Mouse (Mus musculus) bone marrow macrophage, adult 2 months (primary cell): ENCODE results near the gene Gfod1.

Experiments
- CTCF ChIP-seq: IDR thresholded peaks from 2 replicates; pipeline ENCODE4 v1.5.1; 2012; ENCODE audit warnings: low read depth, mild to moderate bottlenecking, low read length, moderate library complexity
- POLR2A ChIP-seq: IDR thresholded peaks from 2 replicates; pipeline ENCODE4 v1.6.1; 2012; ENCODE audit warnings: mild to moderate bottlenecking, low read depth, low read length, borderline replicate concordance

DNA sequence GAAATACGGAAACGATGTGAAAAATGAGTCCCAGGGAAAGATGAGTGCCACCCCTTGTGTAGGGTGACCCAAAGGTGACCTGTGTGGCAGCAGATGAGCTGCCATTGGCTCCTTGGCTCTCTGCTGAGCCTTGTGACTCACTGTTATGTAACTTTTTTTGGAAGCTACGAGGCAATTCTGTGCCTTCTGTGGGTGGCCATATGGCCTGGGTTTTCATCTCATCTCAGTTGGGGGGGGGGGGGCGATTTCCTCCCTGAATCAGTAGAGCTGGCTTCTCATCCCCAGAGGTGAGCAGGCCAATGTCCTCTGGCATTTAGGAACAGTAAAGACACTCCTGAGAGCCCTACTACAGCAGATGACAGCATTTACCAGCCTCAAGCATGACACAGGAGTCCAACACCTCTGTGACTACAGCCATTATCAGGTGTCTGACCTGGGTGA is 19.2 kb downstream of the Gfod1 start:
- TF ChIP-seq POLR2A (no peak), CTCF (no peak)
